Mouse (Mus musculus): ENCODE measurements at regions not wholly inside any gene's neighbourhood (a gene's known extent, or its start where the extent isn't known, plus 50 kb on each side); places are given as distances from the start of the nearest gene placed in this dataset.

DNA sequence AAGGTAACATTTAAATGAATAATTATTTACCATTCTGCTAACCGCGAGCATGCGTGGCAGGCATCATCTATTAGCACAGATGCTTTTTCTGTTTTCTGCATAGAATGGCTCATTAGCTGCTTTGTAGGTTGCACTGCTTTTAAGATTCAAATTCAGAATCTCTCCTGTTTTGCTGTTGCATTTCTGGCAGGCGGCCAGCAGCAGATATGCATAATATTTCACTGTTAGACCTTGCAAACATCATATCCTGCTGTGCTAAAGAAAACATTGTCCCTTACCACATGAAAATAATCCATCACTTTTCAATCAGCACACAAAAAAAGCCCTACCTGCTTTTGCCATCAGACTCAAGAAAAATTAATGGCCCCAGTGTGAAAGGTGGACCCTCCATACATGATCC is 202.8 kb upstream of the Etaa1 start:
- DNase-seq = peak; percentile 3

DNA sequence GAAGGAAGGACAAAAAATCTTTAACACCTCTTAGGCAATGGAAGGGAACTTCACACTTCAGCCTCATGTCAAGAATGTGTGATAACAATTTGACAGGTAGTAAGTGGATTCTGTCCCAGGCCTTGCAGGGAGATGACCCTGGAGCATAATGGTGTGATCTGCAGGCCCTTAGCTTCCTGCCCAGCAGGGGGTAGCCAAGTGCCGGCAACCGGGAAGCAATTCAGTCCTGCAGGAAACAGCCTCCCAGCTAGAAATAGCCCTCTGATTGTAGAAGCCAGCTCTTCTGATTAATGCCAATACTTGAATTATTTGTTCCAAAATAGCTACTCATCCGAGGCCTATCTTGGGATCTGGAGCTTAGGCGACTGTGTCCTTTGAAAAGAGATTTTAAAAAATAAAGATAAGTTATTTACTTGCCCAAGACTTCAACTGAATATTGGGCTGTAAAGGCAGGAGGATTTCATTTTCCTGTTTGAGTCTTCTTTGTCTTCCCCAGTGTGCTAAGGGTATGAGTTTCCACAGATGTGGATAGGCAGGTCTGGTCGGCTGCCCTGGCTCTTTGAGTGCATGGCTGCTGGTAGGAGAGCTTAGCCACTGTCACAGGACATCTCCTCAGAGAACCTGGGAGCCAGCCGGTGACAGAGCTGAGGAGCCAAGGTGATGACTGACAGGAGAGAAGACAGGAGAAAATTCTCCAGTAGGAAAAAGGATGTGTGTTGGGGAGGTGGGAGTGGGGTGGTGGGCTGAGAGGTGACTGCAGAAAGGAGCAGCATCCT is 198.3 kb upstream of the Etaa1 start:
- peak; percentile 53 for DNase-seq

- DNase-seq = no peak
Observed at GRCm38 (mm10) chr11:18151369-18151768, 197.7 kb upstream of the Etaa1 start.

GRCm38 (mm10) chr11:18127488-18127887 is 173.8 kb upstream of the Etaa1 start:
- DNase-seq = no peak

- peak; percentile 9 for DNase-seq
Observed at GRCm38 (mm10) chr11:18123031-18123430, 169.4 kb upstream of the Etaa1 start.

DNA sequence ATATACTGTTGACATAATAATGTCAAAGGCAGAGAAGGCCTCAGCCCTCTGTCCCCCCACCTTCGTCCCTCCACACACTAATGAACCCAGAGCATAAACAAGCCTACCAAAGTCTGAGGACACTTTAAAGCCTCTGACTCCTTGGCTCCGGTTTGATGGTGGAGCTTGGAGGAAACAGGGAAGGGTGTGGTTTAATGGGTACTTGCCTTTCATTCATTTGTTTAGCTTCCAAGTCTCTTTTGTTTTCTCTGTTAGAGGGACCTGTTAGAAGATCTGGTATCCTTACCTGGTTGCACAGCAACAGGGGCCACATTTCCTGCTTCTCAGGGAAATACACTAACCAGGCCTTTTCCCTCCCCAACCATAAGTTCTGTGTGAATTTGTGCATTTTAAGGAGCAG is 168.9 kb upstream of the Etaa1 start:
- DNase-seq = no peak

DNA sequence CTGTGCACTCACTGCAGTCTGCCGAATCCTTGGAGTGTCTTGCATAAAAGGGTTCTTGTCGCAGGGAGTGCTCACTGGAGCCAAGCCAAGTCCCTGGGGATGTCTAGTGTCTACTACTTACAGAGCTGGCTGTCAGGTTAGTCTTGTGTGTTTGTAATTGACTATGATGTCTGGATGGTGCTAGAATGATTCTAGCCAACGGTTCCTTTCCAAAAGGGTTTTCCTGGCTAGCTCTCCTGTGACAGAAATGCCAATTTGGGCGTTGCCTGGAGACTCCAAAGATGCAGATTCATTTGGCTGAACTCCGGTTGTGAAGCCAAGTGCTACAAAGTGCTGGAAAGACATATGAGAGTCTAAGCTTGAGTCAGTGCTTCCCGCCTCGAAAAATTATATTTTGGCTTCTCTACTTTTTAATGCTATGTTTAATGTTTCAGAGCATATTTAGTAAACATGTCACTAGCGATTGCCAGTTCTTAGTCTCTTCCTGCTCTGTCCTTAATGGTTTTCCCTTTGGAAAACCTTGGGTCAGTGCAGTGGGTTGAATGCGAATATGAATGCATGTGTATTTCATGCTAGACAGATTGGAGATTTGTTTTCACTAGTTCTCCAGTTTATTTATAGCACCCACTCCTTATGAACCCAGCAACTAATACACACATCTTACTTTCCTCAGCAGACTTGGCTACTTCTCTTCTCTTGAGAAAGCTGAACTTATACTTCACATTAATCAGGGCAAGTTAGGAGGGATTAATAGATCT is 162.2 kb upstream of the Etaa1 start:
- DNase-seq = peak; percentile 79

- no peak for DNase-seq
Observed at GRCm38 (mm10) chr11:18102841-18103240, 149.2 kb upstream of the Etaa1 start.

DNA sequence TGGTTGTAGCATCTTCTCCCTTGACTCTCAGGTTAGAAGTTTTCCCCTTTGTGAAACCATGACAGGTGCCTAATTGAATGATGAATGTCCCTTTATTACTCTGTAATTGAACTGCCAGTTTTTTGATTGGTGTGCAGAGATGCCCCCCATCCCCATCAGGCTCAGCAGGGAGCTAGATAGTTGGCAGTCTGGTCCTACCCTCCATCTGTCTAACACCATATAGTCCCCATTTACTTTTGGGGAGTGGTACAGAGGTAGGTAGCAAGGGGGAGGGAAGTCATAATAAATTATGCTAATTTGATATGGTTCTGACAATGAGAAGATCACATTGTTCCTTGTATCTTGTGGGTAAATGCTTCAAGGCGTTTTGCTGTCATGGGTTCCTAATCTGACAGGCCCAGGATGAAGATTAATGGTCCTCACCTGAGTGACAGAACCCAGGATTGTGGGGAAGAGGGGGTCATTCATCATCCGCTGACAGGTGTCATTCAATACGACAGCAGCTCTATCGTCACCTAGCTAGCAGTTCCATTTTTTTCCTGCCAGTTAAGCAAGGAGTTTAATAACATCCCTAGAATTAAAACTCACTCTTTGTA is 122.3 kb upstream of the Etaa1 start:
- no peak for DNase-seq

GRCm38 (mm10) chr11:18070586-18071306 is 117.1 kb upstream of the Etaa1 start:
- DNase-seq = no peak

GRCm38 (mm10) chr11:18070032-18070374 is 116.3 kb upstream of the Etaa1 start:
- DNase-seq = no peak

- DNase-seq = no peak
Observed at GRCm38 (mm10) chr11:18069348-18070031, 115.8 kb upstream of the Etaa1 start.

GRCm38 (mm10) chr11:18068085-18068484 is 114.4 kb upstream of the Etaa1 start:
- no peak for DNase-seq

- DNase-seq = no peak
Observed at GRCm38 (mm10) chr11:18067676-18068075, 114.0 kb upstream of the Etaa1 start.

DNA sequence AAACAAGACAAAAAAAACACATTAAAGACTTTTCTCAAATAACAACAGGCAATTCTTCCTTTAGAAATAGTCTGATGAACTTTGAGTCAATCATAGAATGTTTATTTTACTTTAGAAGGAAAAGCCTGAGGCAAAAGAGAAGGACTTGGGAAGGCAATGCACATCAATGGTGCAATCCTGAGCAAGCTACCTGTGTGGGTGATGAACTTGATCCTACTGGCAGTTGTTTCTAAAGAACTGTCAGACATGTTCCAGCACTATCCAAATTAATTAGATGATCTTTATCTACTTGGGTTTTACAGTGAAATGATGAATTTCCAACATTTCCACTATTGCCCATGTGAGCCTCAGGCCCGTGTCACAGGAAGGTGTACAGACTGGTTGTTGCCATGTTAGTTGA is 87.9 kb upstream of the Etaa1 start:
- DNase-seq = no peak

DNA sequence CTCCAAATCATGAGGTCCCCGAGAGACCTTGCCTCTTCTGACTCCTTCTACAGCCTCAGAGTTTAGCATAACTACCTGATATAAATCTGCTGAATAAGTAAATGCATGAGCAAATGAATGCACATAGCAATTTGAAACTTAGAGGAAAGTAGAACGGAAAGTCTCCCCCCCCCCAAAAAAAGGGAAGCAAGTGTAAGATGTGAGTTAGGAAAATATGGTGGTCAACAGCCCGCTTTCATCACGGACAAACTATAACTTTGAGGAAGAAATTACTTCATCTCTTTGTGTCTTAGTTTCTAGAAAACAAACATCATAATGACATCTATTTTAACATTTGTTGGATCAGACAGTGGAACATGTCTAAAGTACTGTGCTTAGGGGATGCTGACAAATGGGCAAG is 77.4 kb upstream of the Etaa1 start:
- no peak for DNase-seq

DNA sequence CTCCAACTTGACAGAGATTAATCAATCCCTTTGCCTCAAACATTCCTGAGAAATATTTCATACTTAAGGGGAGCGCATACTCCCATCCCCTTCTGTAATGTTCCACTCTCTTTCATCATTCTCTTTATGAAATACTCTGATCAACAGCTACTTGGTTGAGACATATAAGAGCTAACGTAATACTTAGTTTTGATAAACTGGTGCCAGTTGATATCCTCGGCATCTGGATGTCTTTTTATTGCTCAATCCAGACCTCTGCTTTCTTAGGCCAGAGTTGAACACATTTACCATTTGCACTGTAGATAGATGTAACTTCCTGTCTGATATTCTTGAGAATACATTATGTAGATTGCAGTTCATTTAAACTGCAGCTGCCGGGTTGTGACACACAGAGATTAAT is 68.4 kb upstream of the Etaa1 start:
- no peak for DNase-seq

- DNase-seq = no peak
Observed at GRCm38 (mm10) chr11:18015239-18015638, 61.6 kb upstream of the Etaa1 start.

GRCm38 (mm10) chr11:18014610-18015009 is 60.9 kb upstream of the Etaa1 start:
- DNase-seq = no peak

- no peak for DNase-seq
Observed at GRCm38 (mm10) chr11:18012085-18012484, 58.4 kb upstream of the Etaa1 start.

DNA sequence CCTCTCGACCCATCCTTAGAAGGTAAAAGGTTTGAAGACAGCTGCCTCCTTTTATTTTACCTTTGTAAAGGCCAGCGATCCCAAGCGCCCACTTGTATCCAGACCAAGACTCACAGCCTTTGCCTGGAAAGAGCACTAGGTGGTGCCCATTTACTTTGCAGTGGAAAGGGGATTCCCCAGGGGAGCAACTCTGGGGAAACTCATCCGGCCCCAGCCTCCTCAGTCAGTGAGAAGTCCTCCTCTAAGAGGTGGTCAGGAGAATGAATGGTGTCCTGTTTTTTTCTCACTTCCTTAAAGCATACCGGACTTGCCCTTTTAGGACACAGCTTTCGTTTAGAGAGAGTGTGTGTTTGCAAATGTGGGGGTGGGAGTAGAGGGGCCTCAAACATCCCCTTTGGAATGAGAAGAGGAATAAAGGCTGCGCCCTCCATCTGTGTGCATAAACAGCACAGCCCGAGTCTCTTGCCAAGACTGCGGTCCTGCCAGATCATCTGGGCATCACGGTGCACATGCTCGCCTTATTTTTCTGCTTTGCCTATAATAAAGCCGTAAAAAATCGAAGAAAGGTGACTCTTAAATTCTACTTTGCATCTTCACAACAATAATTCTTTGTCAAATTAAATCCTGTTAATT is 57.5 kb upstream of the Etaa1 start:
- peak; percentile 27 for DNase-seq

DNA sequence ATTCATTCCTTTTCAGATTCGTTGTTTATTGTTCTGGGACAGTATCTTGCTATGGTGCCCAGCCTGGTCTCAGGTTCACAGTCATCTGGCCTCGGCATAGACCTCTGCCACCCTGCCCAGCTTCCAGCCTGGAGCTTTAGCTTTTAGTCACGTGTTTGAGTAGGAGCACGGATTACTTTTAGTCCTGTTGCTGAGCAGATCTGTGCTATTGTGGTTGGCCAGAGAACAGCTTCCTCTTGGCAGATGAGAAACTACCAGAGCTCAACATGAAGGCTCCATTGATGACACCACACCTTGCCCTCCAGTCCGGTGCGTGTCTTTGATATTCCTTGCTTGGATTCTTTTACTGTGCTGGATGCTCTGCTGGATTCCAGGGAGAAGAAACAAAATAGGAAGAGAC is 54.5 kb upstream of the Etaa1 start:
- no peak for DNase-seq
